Comparison of ENCODE assay signal across 22 mouse cellular contexts in the genomic region with DNA sequence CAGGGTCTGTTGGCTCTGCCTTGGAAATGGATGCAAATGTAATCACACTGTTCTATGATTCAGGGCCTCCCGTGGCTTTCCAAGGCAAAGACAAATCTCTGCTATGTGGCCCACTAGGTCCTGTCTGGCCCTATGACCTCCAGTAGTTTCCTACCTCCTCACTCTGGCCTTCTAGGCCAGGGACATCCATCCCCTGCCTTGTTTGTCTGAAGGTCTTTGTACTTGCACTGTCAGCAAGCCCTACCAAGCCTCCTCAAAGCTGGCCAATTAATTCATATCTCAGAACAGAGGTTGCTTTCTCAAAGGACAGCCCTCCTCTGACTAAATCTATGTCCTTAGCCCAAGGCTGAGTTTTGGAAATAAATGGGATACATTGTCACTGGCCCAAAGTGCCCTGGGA.
"Had no signal": no experiment of that assay in that cellular context is flagged by ENCODE, and none has a peak within 500 bp of the region (broad histone marks: within the 10 kb centered on the region; RNA-seq: fewer than 3 reads in every experiment).

No protein-coding gene starts in this region.

- H3K36me3 ChIP-seq: lung, embryonic 15.5 days; midbrain, embryonic 10.5 days; midbrain, embryonic 12.5 days; neural tube, embryonic 13.5 days; neural tube, embryonic 15.5 days had no signal

- H3K27ac ChIP-seq: lung, embryonic 15.5 days; macrophage; midbrain, embryonic 10.5 days; midbrain, embryonic 12.5 days; neural tube, embryonic 13.5 days; neural tube, embryonic 15.5 days had no signal

- H3K9me3 ChIP-seq: lung, embryonic 15.5 days; midbrain, embryonic 10.5 days; midbrain, embryonic 12.5 days; neural tube, embryonic 13.5 days; neural tube, embryonic 15.5 days had no signal

- H3K4me2 ChIP-seq: lung, embryonic 15.5 days; midbrain, embryonic 12.5 days; neural tube, embryonic 13.5 days; neural tube, embryonic 15.5 days had no signal

- DNase-seq: lung, adult 2 months; lung, postnatal 14 days; lung, postnatal 36 days; midbrain, embryonic 14.5 days; retina, postnatal 1 day; right cerebral cortex, adult 18-20 months; right cerebral cortex, postnatal 25 days; right cerebral cortex, postnatal 4 days; spleen, adult 18-20 months; thymus, adult 18-20 months; thymus, postnatal 14 days; thymus, postnatal 36 days had no signal

- H3K27me3 ChIP-seq: lung, embryonic 15.5 days; megakaryocyte, embryonic 14.5 days; midbrain, embryonic 12.5 days; neural tube, embryonic 13.5 days; neural tube, embryonic 15.5 days had no signal

- H3K4me3 ChIP-seq: lung, embryonic 15.5 days; megakaryocyte, embryonic 14.5 days; midbrain, embryonic 10.5 days; midbrain, embryonic 12.5 days; myocyte; neural tube, embryonic 13.5 days; neural tube, embryonic 15.5 days had no signal

- H3K9ac ChIP-seq: lung, embryonic 15.5 days; midbrain, embryonic 12.5 days; neural tube, embryonic 13.5 days; neural tube, embryonic 15.5 days had no signal

- H3K4me1 ChIP-seq: lung, embryonic 15.5 days; megakaryocyte, embryonic 14.5 days; midbrain, embryonic 10.5 days; midbrain, embryonic 12.5 days; neural tube, embryonic 13.5 days; neural tube, embryonic 15.5 days had no signal

- ATAC-seq: lung, postnatal 0 days; midbrain, embryonic 16.5 days had no signal
